Mouse (Mus musculus): ENCODE measurements around the gene Btbd35f4.
"Not testable (repeated sequence)": the region's sequence is repeated elsewhere in the genome, so short reads cannot be mapped to it uniquely, and the experiment has no call there.

- not testable (repeated sequence) for TF ChIP-seq CTCF (IDR thresholded peaks at IDR 0.05; ENCODE audit: control insufficient read depth, insufficient read depth, insufficient replicate concordance, low read depth, low read length); POLR2A (IDR thresholded peaks at IDR 0.05; ENCODE audit: control insufficient read depth, low read depth, low read length)
These were observed 39.7 kb downstream of the Btbd35f4 start for GRCm38 (mm10) chrX:4840016-4840415.
